8 mouse cellular contexts compared by ENCODE assay signal in the genomic region with DNA sequence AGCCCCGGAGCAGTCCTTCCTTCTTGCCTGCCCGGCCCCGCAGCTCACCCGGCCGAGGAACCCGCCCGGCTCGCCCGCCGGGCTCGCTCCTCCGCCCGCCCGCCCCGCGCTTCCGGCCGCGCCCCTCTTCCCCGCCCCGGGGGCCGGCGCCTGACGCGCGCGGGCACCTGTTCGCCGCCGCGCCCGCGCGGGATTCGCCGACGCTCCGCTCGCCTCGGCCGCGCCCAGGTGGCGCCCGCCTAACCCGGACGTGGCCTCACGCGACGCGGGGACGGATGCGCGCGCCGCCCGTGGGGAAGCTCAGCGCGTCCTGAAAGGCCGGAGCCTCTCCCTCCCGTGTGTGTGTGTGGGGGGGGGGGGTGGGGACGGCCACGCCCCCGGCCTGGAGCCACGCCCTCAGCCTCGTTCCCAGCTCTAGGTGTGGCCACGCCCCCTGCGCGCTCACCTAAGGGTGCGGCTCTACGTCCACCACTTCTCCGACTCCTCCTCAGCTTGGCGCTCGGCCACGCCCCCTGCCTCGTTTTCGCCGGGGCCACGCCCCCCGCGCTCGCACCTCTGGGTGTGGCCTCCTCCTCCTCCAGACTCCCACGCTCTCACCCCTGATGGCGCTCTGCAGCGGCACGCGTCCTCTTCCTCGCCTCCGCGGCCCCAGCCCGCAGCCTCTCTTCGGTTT. TPM values are rescaled to one million over a fixed set of nuclear protein-coding genes. Genes with fewer than 3 reads are reported as not detected.
DNase-seq lines count a peak whose midpoint lies in the region; ATAC-seq and TF ChIP-seq lines count a peak whose summit lies in the region.

No protein-coding gene starts in this region.

- H3K9ac ChIP-seq in forebrain, embryonic 16.5 days (replicated peaks; ENCODE audit: low read depth, low read length) = peak overlapping the region; percentile 79
- H3K9ac ChIP-seq in lung, embryonic 16.5 days (ENCODE audit: low read length) = peak overlapping the region; percentile 53; the same call in 1 of the 2 replicates

- H3K4me1 ChIP-seq in G1E (ENCODE audit: insufficient read depth, low read depth, low read length) = no peaks in the 10 kb centered on the region
- H3K4me1 ChIP-seq in forebrain, embryonic 16.5 days (replicated peaks; ENCODE audit: control insufficient read depth, insufficient read depth, low read length) = peaks cover 17% of the 10 kb centered on the region
- H3K4me1 ChIP-seq in hindbrain, embryonic 10.5 days (replicated peaks) = peaks cover 24% of the 10 kb centered on the region
- peaks cover 9% of the 10 kb centered on the region for H3K4me1 ChIP-seq in lung, embryonic 16.5 days (replicated peaks; ENCODE audit: control insufficient read depth, insufficient read depth, low read length)

- H3K27me3 ChIP-seq in G1E (ENCODE audit: insufficient read depth, low read length) = peaks cover 5% of the 10 kb centered on the region; the same call in 1 of the 2 replicates
- H3K27me3 ChIP-seq in forebrain, embryonic 16.5 days (replicated peaks; ENCODE audit: control insufficient read depth, insufficient read depth, low read length) = peaks cover 14% of the 10 kb centered on the region
- H3K27me3 ChIP-seq in hindbrain, embryonic 10.5 days (ENCODE audit: insufficient read depth, poor library complexity, severe bottlenecking) = peaks cover 28% of the 10 kb centered on the region
- H3K27me3 ChIP-seq in lung, embryonic 16.5 days (ENCODE audit: control insufficient read depth, insufficient read depth, low read depth, low read length) = peaks cover 16% of the 10 kb centered on the region

- TF ChIP-seq CTCF in G1E (IDR thresholded peaks at IDR 0.05; ENCODE audit: low read depth, low read length) = no peak

- no peak for ATAC-seq in G1E (ENCODE audit: extremely low read depth, insufficient number of reproducible peaks, low FRiP score, poor library complexity, severe bottlenecking)
- ATAC-seq in forebrain, embryonic 16.5 days = peak; percentile 82
- peak; percentile 92 for ATAC-seq in lung, embryonic 16.5 days (ENCODE audit: low read depth)

- peak overlapping the region; percentile 93 for H3K27ac ChIP-seq in forebrain, embryonic 16.5 days (ENCODE audit: low read length)
- H3K27ac ChIP-seq in hindbrain, embryonic 10.5 days = peak overlapping the region; percentile 80
- H3K27ac ChIP-seq in lung, embryonic 16.5 days (ENCODE audit: low read length) = peak overlapping the region; percentile 39; the same call in 1 of the 2 replicates

- peak overlapping the region; percentile 85 for H3K4me2 ChIP-seq in forebrain, embryonic 16.5 days (ENCODE audit: low read length)
- H3K4me2 ChIP-seq in lung, embryonic 16.5 days (ENCODE audit: low read depth, low read length) = peak overlapping the region; percentile 100

- H3K9me3 ChIP-seq in G1E (replicated peaks) = peaks cover 25% of the 10 kb centered on the region
- H3K9me3 ChIP-seq in forebrain, embryonic 16.5 days (ENCODE audit: control insufficient read depth, low read length) = no peaks in the 10 kb centered on the region
- no peaks in the 10 kb centered on the region for H3K9me3 ChIP-seq in hindbrain, embryonic 10.5 days
- H3K9me3 ChIP-seq in lung, embryonic 16.5 days (ENCODE audit: control insufficient read depth, low read length) = no peaks in the 10 kb centered on the region

- under 1% methylated on average over 87 of the region's 91 CpGs for WGBS in forebrain, embryonic 16.5 days
- WGBS in hindbrain, embryonic 10.5 days = under 1% methylated on average over 87 of the region's 91 CpGs
- under 1% methylated on average over 48 of the region's 91 CpGs for WGBS in lung, embryonic 16.5 days

- H3K4me3 ChIP-seq in G1E (ENCODE audit: low read depth, low read length) = peak overlapping the region; percentile 13; the same call in 1 of the 2 replicates
- peak overlapping the region; percentile 88 for H3K4me3 ChIP-seq in forebrain, embryonic 16.5 days (replicated peaks; ENCODE audit: low read length)
- H3K4me3 ChIP-seq in hindbrain, embryonic 10.5 days = peak overlapping the region; percentile 72
- peak overlapping the region; percentile 65 for H3K4me3 ChIP-seq in lung, embryonic 16.5 days (ENCODE audit: low read length)

- DNase-seq in G1E (ENCODE audit: low spot score) = no peak
- DNase-seq in cerebellum, adult 18-20 months = peak; percentile 98 to 100
- peak; percentile 92 for DNase-seq in hindbrain, embryonic 10.5 days (ENCODE audit: low spot score)
- DNase-seq in layer of hippocampus, adult 9-11 months = peak; percentile 95
- DNase-seq in ovary, postnatal 14 days (ENCODE audit: low spot score) = peak; percentile 81
- peak; percentile 100 for DNase-seq in thymus, postnatal 10 days (ENCODE audit: low spot score in 2 of 2)

- H3K36me3 ChIP-seq in G1E (replicated peaks) = no peaks in the 10 kb centered on the region
- no peaks in the 10 kb centered on the region for H3K36me3 ChIP-seq in forebrain, embryonic 16.5 days (ENCODE audit: control insufficient read depth, insufficient read depth)
- no peaks in the 10 kb centered on the region for H3K36me3 ChIP-seq in hindbrain, embryonic 10.5 days
- H3K36me3 ChIP-seq in lung, embryonic 16.5 days (ENCODE audit: control insufficient read depth, insufficient read depth, low read length) = no peaks in the 10 kb centered on the region

RNA-seq across cellular contexts. Expression of gene Bicdl1, which starts 0.9 kb away (rescaled TPM):
- total RNA-seq in G1E (2014; fragmentation: Nextera tagmentation) (2.6 and 3.6 TPM in 2 replicates), G1E (2017) (1.7 and 2.8 TPM in 2 replicates)
- polyA plus RNA-seq in G1E (2012) = 5.5 and 5.8 TPM in 2 replicates
- 21.1 and 28.6 TPM in 2 replicates for polyA plus RNA-seq in forebrain, embryonic 16.5 days (2015; fragmentation: Nextera tagmentation; extraction: Ambion mirVana)
- 12.2 and 14.1 TPM in 2 replicates for polyA plus RNA-seq in hindbrain, embryonic 10.5 days (2016; fragmentation: Nextera tagmentation; extraction: Ambion mirVana)
- polyA plus RNA-seq in lung, embryonic 16.5 days (2015; fragmentation: Nextera tagmentation; extraction: Ambion mirVana) = 10.4 and 11.2 TPM in 2 replicates

Comparison
In these comparisons a context has a peak if more than half of its experiments do, and no peak if none do; other contexts are left out.
1. H3K4me3 ChIP-seq: peak in every context shown above with its lines; median percentile 88 in forebrain, embryonic 16.5 days; 72 in hindbrain, embryonic 10.5 days; 65 in lung, embryonic 16.5 days; 13 in G1E.
2. H3K27ac ChIP-seq: peak in every context shown above with its lines; median percentile 93 in forebrain, embryonic 16.5 days; 80 in hindbrain, embryonic 10.5 days; 39 in lung, embryonic 16.5 days.